Mouse (Mus musculus) brain, embryonic 14.5 days (tissue): Measurements from ENCODE around the gene Gpr173.

ENCODE experiments used
- CTCF ChIP-seq: fragments of 200-500 bp; IDR thresholded peaks from 2 replicates; pipeline ENCODE4 v1.5.1; 2012; ENCODE audit warnings: inconsistent platforms, mild to moderate bottlenecking, moderate library complexity, borderline replicate concordance; ENCODE audit not compliant: insufficient read depth, insufficient read length; ENCODE audit errors: extremely low read depth
- POLR2A ChIP-seq: fragments of 200-500 bp; IDR thresholded peaks from 2 replicates; pipeline ENCODE4 v1.6.1; 2012; ENCODE audit warnings: mild to moderate bottlenecking, inconsistent platforms, borderline replicate concordance; ENCODE audit not compliant: poor library complexity, insufficient read depth, insufficient read length, severe bottlenecking; ENCODE audit errors: extremely low read depth

DNA sequence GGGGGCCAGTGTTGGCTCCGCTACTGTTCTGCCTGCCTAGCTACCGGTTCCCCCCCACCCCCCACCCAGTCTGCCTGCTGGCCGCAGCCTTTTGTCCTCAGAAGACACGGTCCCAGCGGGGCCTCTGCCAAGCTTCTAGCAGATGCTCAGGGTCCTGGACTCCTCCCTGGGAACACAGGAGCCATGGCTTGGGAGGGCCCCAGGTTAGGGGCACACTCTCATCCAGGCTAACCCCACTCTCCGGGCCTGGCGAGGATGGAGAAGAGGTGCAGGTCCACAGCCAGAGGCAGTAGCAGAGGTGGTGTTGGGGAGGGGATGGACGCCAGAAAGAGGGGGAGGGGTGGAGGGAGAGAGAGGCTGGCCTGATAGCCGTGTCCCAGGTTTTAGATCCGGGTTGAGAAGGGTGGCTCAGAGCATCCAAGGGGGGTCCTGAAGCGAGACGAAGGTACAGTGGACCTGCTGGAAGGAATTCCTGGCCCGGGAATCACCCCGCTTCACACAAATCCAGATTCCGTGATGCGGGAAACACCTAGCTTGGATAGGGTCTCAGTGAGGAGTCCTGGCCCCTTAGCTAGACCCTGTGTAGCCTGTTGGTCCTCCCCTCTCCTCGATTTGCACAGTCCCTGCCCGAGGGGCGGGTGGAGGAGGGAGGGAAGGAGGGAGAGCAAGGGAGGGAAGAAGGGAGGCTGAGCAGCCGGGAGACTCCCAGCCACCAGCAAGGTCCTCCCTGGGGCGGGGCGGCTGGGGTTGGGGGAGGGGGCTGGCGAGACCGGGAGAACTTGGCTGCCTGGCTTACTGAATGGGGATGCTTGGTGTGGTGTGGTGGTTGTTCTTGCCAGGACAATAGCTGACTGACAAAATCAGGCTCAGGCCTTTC lies at the start of gene Gpr173:
- peak; percentile 16; the same call in 1 of the 2 replicates for TF ChIP-seq POLR2A
- no peak for TF ChIP-seq CTCF
